Mouse (Mus musculus) liver, embryonic 14.5 days (tissue): ENCODE results near the gene C8g.

Experiments
- CTCF ChIP-seq: IDR thresholded peaks from 2 replicates; pipeline ENCODE4 v1.5.1; 2016; ENCODE audit warnings: antibody characterized with exemption, low read depth, control low read depth
- EP300 ChIP-seq: IDR thresholded peaks from 2 replicates; pipeline ENCODE4 v1.6.1; 2016; ENCODE audit warnings: antibody characterized with exemption, low read depth

- peak; percentile 61 for TF ChIP-seq CTCF
- no peak for TF ChIP-seq EP300
These were observed 5.1 kb downstream of the C8g start for GRCm38 (mm10) chr2:25496462-25496861.
